In genomic region chr11:117246286-117246685, GRCm38 (mm10) we compare ENCODE assay signal across 15 mouse cellular contexts. TPM values are rescaled to one million over a fixed set of nuclear protein-coding genes. Genes with fewer than 3 reads are reported as not detected.
DNase-seq lines count a peak whose midpoint lies in the region; ATAC-seq and TF ChIP-seq lines count a peak whose summit lies in the region.
"Had no signal": no experiment of that assay in that cellular context is flagged by ENCODE, and none has a peak within 500 bp of the region (broad histone marks: within the 10 kb centered on the region; RNA-seq: fewer than 3 reads in every experiment).

No protein-coding gene starts in this region.

- H3K27ac ChIP-seq in heart, adult 2 months = peak overlapping the region; percentile 88
- no peak overlapping the region for H3K27ac ChIP-seq in lung, postnatal 0 days (ENCODE audit: low read length)
- H3K27ac ChIP-seq in layer of hippocampus, adult 2 months = no peak overlapping the region
- H3K27ac ChIP-seq: limb, embryonic 10.5 days; liver, embryonic 13.5 days; stomach, embryonic 15.5 days had no signal

- H3K36me3 ChIP-seq in heart, adult 2 months (ENCODE audit: control insufficient read depth, insufficient read depth, low read length) = no peaks in the 10 kb centered on the region
- no peaks in the 10 kb centered on the region for H3K36me3 ChIP-seq in lung, postnatal 0 days (ENCODE audit: insufficient read depth, low read length)
- H3K36me3 ChIP-seq: limb, embryonic 10.5 days; liver, embryonic 13.5 days; stomach, embryonic 15.5 days had no signal

- DNase-seq in heart, adult 2 months = peak; percentile 50 to 60
- DNase-seq in heart, adult 8-10 months (ENCODE audit: low spot score) = no peak
- no peak for DNase-seq in lung, postnatal 0 days (ENCODE audit: low spot score)
- no peak for DNase-seq in lung, postnatal 25 days (ENCODE audit: low spot score)
- DNase-seq in heart, postnatal 10 days = peak; percentile 33 to 37
- DNase-seq in thymus, postnatal 4 days = peak; percentile 54
- DNase-seq in left cerebral cortex, adult 11 months (ENCODE audit: low spot score) = no peak
- no peak for DNase-seq in layer of hippocampus, adult 2 months (ENCODE audit: low spot score in 2 of 2)
- DNase-seq: cerebellum, adult 11 months; gastrocnemius, postnatal 14 days; layer of hippocampus, postnatal 36 days; liver, embryonic 13.5 days had no signal

- H3K4me1 ChIP-seq in heart, adult 2 months (ENCODE audit: control insufficient read depth, insufficient read depth, low read length) = peaks cover 34% of the 10 kb centered on the region
- H3K4me1 ChIP-seq in lung, postnatal 0 days (ENCODE audit: insufficient read depth, low read depth, low read length) = peaks cover 5% of the 10 kb centered on the region; the same call in 1 of the 2 replicates

- no peak overlapping the region for H3K4me3 ChIP-seq in heart, adult 2 months
- no peak overlapping the region for H3K4me3 ChIP-seq in lung, postnatal 0 days (ENCODE audit: low read depth, low read length)
- no peak overlapping the region for H3K4me3 ChIP-seq in layer of hippocampus, adult 2 months
- H3K4me3 ChIP-seq: limb, embryonic 10.5 days; liver, embryonic 13.5 days; stomach, embryonic 15.5 days had no signal

- H3K27me3 ChIP-seq in heart, adult 2 months (ENCODE audit: control insufficient read depth, insufficient read depth, low read length) = no peaks in the 10 kb centered on the region
- no peaks in the 10 kb centered on the region for H3K27me3 ChIP-seq in lung, postnatal 0 days (replicated peaks; ENCODE audit: insufficient read depth, low read length)
- H3K27me3 ChIP-seq: CH12.LX; liver, embryonic 13.5 days; stomach, embryonic 15.5 days had no signal

- H3K4me2 ChIP-seq in lung, postnatal 0 days (replicated peaks; ENCODE audit: low read depth, low read length) = no peak overlapping the region
- H3K4me2 ChIP-seq: liver, embryonic 13.5 days; stomach, embryonic 15.5 days had no signal

- TF ChIP-seq EP300 in heart, adult 2 months (IDR thresholded peaks at IDR 0.05; ENCODE audit: insufficient read depth, low read depth, low read length) = peak; percentile 60; the same call in 1 of the 2 replicates
- TF ChIP-seq EP300 in lung, postnatal 0 days (IDR thresholded peaks at IDR 0.05) = no peak

- WGBS in heart, adult 2 months = 52% methylated on average over 8 of the region's 8 CpGs
- WGBS in lung, postnatal 0 days = 60% methylated on average over 8 of the region's 8 CpGs

- TF ChIP-seq POLR2A in heart, adult 2 months (IDR thresholded peaks at IDR 0.05; ENCODE audit: insufficient read depth, low read depth, low read length) = no peak

- H3K79me2 ChIP-seq in heart, adult 2 months (replicated peaks; ENCODE audit: control insufficient read depth, insufficient read depth, low read length) = no peaks in the 10 kb centered on the region

- intact Hi-C loops in heart, adult 2 months (cut with DNase I) = no loop called here
- intact Hi-C loops in heart, postnatal 10 days (cut with DNase I) = loop anchor here (2.0 kb wide), 1 partner anchor 19 kb away; no protein-coding TSS in a partner anchor

- no peaks in the 10 kb centered on the region for H3K9me3 ChIP-seq in lung, postnatal 0 days (ENCODE audit: low read length)
- H3K9me3 ChIP-seq: limb, embryonic 10.5 days; liver, embryonic 13.5 days; stomach, embryonic 15.5 days had no signal

- TF ChIP-seq CTCF in heart, adult 2 months (IDR thresholded peaks at IDR 0.05) = no peak
- no peak for TF ChIP-seq CTCF in lung, postnatal 0 days (IDR thresholded peaks at IDR 0.05)
- TF ChIP-seq CTCF in layer of hippocampus, adult 2 months (conservative IDR thresholded peaks at IDR 0.05) = no peak

- peak; percentile 27; the same call in 1 of the 2 replicates for ATAC-seq in lung, postnatal 0 days

- no peak overlapping the region; the same call in 1 of the 2 replicates for H3K9ac ChIP-seq in heart, adult 2 months (ENCODE audit: low read depth, low read length)
- H3K9ac ChIP-seq in lung, postnatal 0 days (replicated peaks; ENCODE audit: low read depth) = no peak overlapping the region
- H3K9ac ChIP-seq: liver, embryonic 13.5 days; stomach, embryonic 15.5 days had no signal

RNA-seq across cellular contexts. Expression of gene Sept9, which starts 46.8 kb away (rescaled TPM):
- total RNA-seq in heart, adult 2 months (2021) = 10 to 100 TPM; 28.2 to 31.9 TPM
- polyA plus RNA-seq in heart, adult 2 months (2012; rRNA removed) = 15.9 and 17.4 TPM in 2 replicates
- 10 to 100 TPM; 26.5 to 38.8 (median 31.0) TPM for total RNA-seq in heart, adult 8-10 months (2022)
- 52.5 and 56.1 TPM in 2 replicates for polyA plus RNA-seq in lung, postnatal 0 days (2015; fragmentation: Nextera tagmentation; extraction: Ambion mirVana)
- total RNA-seq in heart, postnatal 10 days (2021) = 10 to 100 TPM; 70.0 to 71.1 TPM
- total RNA-seq in layer of hippocampus, adult 2 months (2021) = 100 to 1,000 TPM; 102 to 114 TPM

Comparison
In these comparisons a context has a peak if more than half of its experiments do, and no peak if none do; other contexts are left out.
1. DNase-seq: peak in heart, adult 2 months (2 of 2), heart, postnatal 10 days (2 of 2) and thymus, postnatal 4 days (single experiment); none in heart, adult 8-10 months (single experiment), lung, postnatal 0 days (single experiment), lung, postnatal 25 days (single experiment), left cerebral cortex, adult 11 months (single experiment) and layer of hippocampus, adult 2 months (0 of 2).